Mouse (Mus musculus) midbrain, embryonic 14.5 days (tissue): ENCODE measurements at regions not wholly inside any gene's neighbourhood (a gene's known extent, or its start where the extent isn't known, plus 50 kb on each side); places are given as distances from the start of the nearest gene placed in this dataset.

Experiments
- ATAC-seq: fragments of 200-750 bp; cut with Nextera tagmentation; 2 replicates; pipeline ENCODE4 v1.8.0; 2017; ENCODE audit warnings: moderate number of reproducible peaks, moderate library complexity; ENCODE audit not compliant: low FRiP score, low TSS enrichment
- DNase-seq: peaks from one replicate; pipeline ENCODE4 v3.0.0-alpha.2; 2015
- H3K27ac ChIP-seq: fragments of 300-500 bp; sonication (generic); replicated peaks from 2 replicates; pipeline ENCODE4 v1.5.1; 2014; ENCODE audit warnings: mild to moderate bottlenecking, low read depth, low read length, moderate library complexity
- H3K27me3 ChIP-seq: fragments of 300-500 bp; sonication (generic); 2 replicates; pipeline ENCODE4 v1.6.1; 2014; ENCODE audit warnings: low read length, control low read depth, mixed read lengths; ENCODE audit not compliant: control insufficient read depth, insufficient read depth
- H3K36me3 ChIP-seq: fragments of 300-500 bp; sonication (generic); 2 replicates; pipeline ENCODE4 v1.6.1; 2014; ENCODE audit warnings: low read length, control low read depth; ENCODE audit not compliant: control insufficient read depth, insufficient read depth
- H3K4me1 ChIP-seq: fragments of 300-500 bp; sonication (generic); 2 replicates; pipeline ENCODE4 v1.6.1; 2014; ENCODE audit warnings: mild to moderate bottlenecking, antibody characterized with exemption, low read length, control low read depth; ENCODE audit not compliant: control insufficient read depth, insufficient read depth
- H3K4me2 ChIP-seq: fragments of 300-500 bp; sonication (generic); 2 replicates; pipeline ENCODE4 v1.6.1; 2014; ENCODE audit warnings: mild to moderate bottlenecking, low read length, moderate library complexity
- H3K4me3 ChIP-seq: fragments of 300-500 bp; sonication (generic); replicated peaks from 2 replicates; pipeline ENCODE4 v1.5.1; 2014; ENCODE audit warnings: low read depth, low read length
- H3K9ac ChIP-seq: fragments of 300-500 bp; sonication (generic); replicated peaks from 2 replicates; pipeline ENCODE4 v1.6.1; 2014; ENCODE audit warnings: mild to moderate bottlenecking, low read length, moderate library complexity
- H3K9me3 ChIP-seq: fragments of 300-500 bp; sonication (generic); 2 replicates; pipeline ENCODE4 v1.6.1; 2016; ENCODE audit warnings: low read length, control low read depth, mixed read lengths; ENCODE audit not compliant: control insufficient read depth
- WGBS: fragments of 180-500 bp; shearing (Covaris S2); extraction: QIAGEN DNeasy Blood & Tissue Kit; methylation state at CpG from one replicate; pipeline ENCODE4 v1.1.7; 2014; 5-methylcytosine and 5-hydroxymethylcytosine counted together

- Histone ChIP-seq H3K27me3 (no peaks in the 10 kb centered on the region), H3K27ac (no peak overlapping the region), H3K9ac (no peak overlapping the region), H3K36me3 (no peaks in the 10 kb centered on the region), H3K4me2 (no peak overlapping the region), H3K4me3 (no peak overlapping the region), H3K4me1 (no peaks in the 10 kb centered on the region), H3K9me3 (no peaks in the 10 kb centered on the region)
- ATAC-seq: no peak
- WGBS: 78% methylated on average over 10 of the region's 10 CpGs
- DNase-seq: no peak
Observed at GRCm38 (mm10) chr5:75880088-75880684, 98.1 kb downstream of the Kdr start.

- Histone ChIP-seq H3K4me2 (no peak overlapping the region), H3K27ac (no peak overlapping the region), H3K9ac (no peak overlapping the region), H3K9me3 (no peaks in the 10 kb centered on the region), H3K27me3 (no peaks in the 10 kb centered on the region), H3K4me1 (no peaks in the 10 kb centered on the region), H3K4me3 (no peak overlapping the region), H3K36me3 (no peaks in the 10 kb centered on the region)
- WGBS: 89% methylated on average over 8 of the region's 8 CpGs
- ATAC-seq: no peak
- no peak for DNase-seq
Observed at GRCm38 (mm10) chr5:75878361-75878760, 99.9 kb downstream of the Kdr start.

GRCm38 (mm10) chr5:75877609-75877971 is 100.7 kb downstream of the Kdr start:
- 70% methylated on average over 4 of the region's 4 CpGs for WGBS
- Histone ChIP-seq H3K4me1 (no peaks in the 10 kb centered on the region), H3K27me3 (no peaks in the 10 kb centered on the region), H3K9me3 (no peaks in the 10 kb centered on the region), H3K27ac (no peak overlapping the region), H3K4me3 (no peak overlapping the region), H3K36me3 (no peaks in the 10 kb centered on the region), H3K9ac (no peak overlapping the region), H3K4me2 (no peak overlapping the region)
- DNase-seq: no peak
- ATAC-seq: no peak

- WGBS: 80% methylated on average over 9 of the region's 9 CpGs
- Histone ChIP-seq H3K4me2 (no peak overlapping the region), H3K9ac (no peak overlapping the region), H3K27ac (no peak overlapping the region), H3K27me3 (no peaks in the 10 kb centered on the region), H3K9me3 (no peaks in the 10 kb centered on the region), H3K36me3 (no peaks in the 10 kb centered on the region), H3K4me3 (no peak overlapping the region), H3K4me1 (no peaks in the 10 kb centered on the region)
- ATAC-seq (no peak), DNase-seq (no peak)
Observed at GRCm38 (mm10) chr5:75876871-75877608, 101.2 kb downstream of the Kdr start.

- no peak overlapping the region for H3K4me3 ChIP-seq
- 29% methylated on average over 8 of the region's 8 CpGs for WGBS
- DNase-seq: peak; percentile 83
Observed at GRCm38 (mm10) chr5:75871120-75871519, 107.1 kb downstream of the Kdr start.

GRCm38 (mm10) chr5:75870666-75871065 is 107.6 kb downstream of the Kdr start:
- no peak overlapping the region for H3K4me2 ChIP-seq
- 0 out of 2 replicates have a peak, but pooled peaks cover 5% of the 10 kb centered on the region for H3K4me1 ChIP-seq
- ATAC-seq (no peak), DNase-seq (no peak)
- H3K4me3 ChIP-seq: no peak overlapping the region
- WGBS: 85% methylated on average over 14 of the region's 14 CpGs
- H3K36me3 ChIP-seq: no peaks in the 10 kb centered on the region
- no peaks in the 10 kb centered on the region for H3K27me3 ChIP-seq
- H3K27ac ChIP-seq: no peak overlapping the region
- peaks cover 6% of the 10 kb centered on the region; the same call in 1 of the 2 replicates for H3K9me3 ChIP-seq
- no peak overlapping the region for H3K9ac ChIP-seq

More at GRCm38 (mm10) chr5:75871120-75871519, 107.1 kb downstream of the Kdr start:
- no peak for ATAC-seq
- no peak overlapping the region for H3K9ac ChIP-seq
- H3K27ac ChIP-seq: no peak overlapping the region
- no peak overlapping the region for H3K4me2 ChIP-seq
- H3K9me3 ChIP-seq: peaks cover 2% of the 10 kb centered on the region; the same call in 1 of the 2 replicates
- 0 out of 2 replicates have a peak, but pooled peaks cover 5% of the 10 kb centered on the region for H3K4me1 ChIP-seq
- no peaks in the 10 kb centered on the region for H3K27me3 ChIP-seq
- H3K36me3 ChIP-seq: no peaks in the 10 kb centered on the region

- no peaks in the 10 kb centered on the region for H3K36me3 ChIP-seq
- WGBS: 9% methylated on average over 4 of the region's 4 CpGs
- ATAC-seq: no peak
- peaks cover 6% of the 10 kb centered on the region; the same call in 1 of the 2 replicates for H3K9me3 ChIP-seq
- H3K27ac ChIP-seq: no peak overlapping the region
- H3K4me3 ChIP-seq: no peak overlapping the region
- DNase-seq: no peak
- 0 out of 2 replicates have a peak, but pooled peaks cover 5% of the 10 kb centered on the region for H3K4me1 ChIP-seq
- H3K4me2 ChIP-seq: no peak overlapping the region
- H3K9ac ChIP-seq: no peak overlapping the region
- H3K27me3 ChIP-seq: no peaks in the 10 kb centered on the region
Observed at GRCm38 (mm10) chr5:75869535-75869934, 108.7 kb downstream of the Kdr start.

GRCm38 (mm10) chr5:75865096-75865495 is 113.2 kb downstream of the Kdr start:
- H3K4me2 ChIP-seq: no peak overlapping the region
- H3K36me3 ChIP-seq: no peaks in the 10 kb centered on the region
- DNase-seq (no peak), ATAC-seq (no peak)
- H3K27me3 ChIP-seq: no peaks in the 10 kb centered on the region
- H3K27ac ChIP-seq: no peak overlapping the region
- no peak overlapping the region for H3K4me3 ChIP-seq
- peaks cover 6% of the 10 kb centered on the region; the same call in 1 of the 2 replicates for H3K9me3 ChIP-seq
- H3K9ac ChIP-seq: no peak overlapping the region
- 94% methylated on average over 6 of the region's 6 CpGs for WGBS
- H3K4me1 ChIP-seq: 0 out of 2 replicates have a peak, but pooled peaks cover 5% of the 10 kb centered on the region

- Histone ChIP-seq H3K27ac (no peak overlapping the region), H3K9me3 (peaks cover 6% of the 10 kb centered on the region; the same call in 1 of the 2 replicates), H3K4me2 (no peak overlapping the region), H3K4me3 (no peak overlapping the region), H3K4me1 (no peaks in the 10 kb centered on the region), H3K9ac (no peak overlapping the region), H3K36me3 (no peaks in the 10 kb centered on the region), H3K27me3 (no peaks in the 10 kb centered on the region)
- WGBS: 64% methylated on average over 6 of the region's 6 CpGs
- DNase-seq (no peak), ATAC-seq (no peak)
Observed at GRCm38 (mm10) chr5:75863358-75863757, 114.9 kb downstream of the Kdr start.
